Mouse (Mus musculus) testis, adult 2 months (tissue): ENCODE results near the gene Ell3.

Experiments
- CTCF ChIP-seq: fragments of 200-500 bp; IDR thresholded peaks from 2 replicates; pipeline ENCODE4 v1.5.1; 2012; ENCODE audit warnings: low read depth, mild to moderate bottlenecking, inconsistent platforms, low read length, moderate library complexity; ENCODE audit not compliant: control insufficient read depth, insufficient read depth, insufficient replicate concordance
- POLR2A ChIP-seq: fragments of 200-500 bp; IDR thresholded peaks from 2 replicates; pipeline ENCODE4 v1.6.1; 2012; ENCODE audit warnings: low read depth, mild to moderate bottlenecking, inconsistent platforms, low read length, moderate library complexity; ENCODE audit not compliant: control insufficient read depth

- TF ChIP-seq CTCF (no peak), POLR2A (no peak)
Measured at GRCm38 (mm10) chr2:121423166-121423565, 20.9 kb downstream of the Ell3 start.
